Mouse (Mus musculus): Measurements from ENCODE around the gene Ccr9. TPM values are rescaled to one million over a fixed set of nuclear protein-coding genes. Genes with fewer than 3 reads are reported as not detected.

The Ccr9 gene
- total and polyA plus RNA-seq, 3 experiments = not detected

GRCm38 (mm10) chr9:123814821-123815220 lies 136.6 kb downstream of the Ccr9 start:
- no peaks in the 10 kb centered on the region for H3K27me3 ChIP-seq (ENCODE audit: control insufficient read depth in 1 of 2, insufficient read depth in 2 of 2, low read length in 2 of 2)
- H3K79me2 ChIP-seq (ENCODE audit: control insufficient read depth, insufficient read depth, low read length, poor library complexity) = no peaks in the 10 kb centered on the region
- H3K36me3 ChIP-seq (ENCODE audit: control insufficient read depth in 1 of 2, insufficient read depth in 2 of 2, low read length in 2 of 2) = peaks cover 0 to 4% of the 10 kb centered on the region in 2 experiments; a peak in 2 of 4 replicates
- DNase-seq (ENCODE audit: low read depth, low spot score) = no peak
- no peaks in the 10 kb centered on the region for H3K9me3 ChIP-seq (replicated peaks; ENCODE audit: insufficient read depth, low read length)
- H3K4me1 ChIP-seq (ENCODE audit: control insufficient read depth in 1 of 2, insufficient read depth in 2 of 2, low read length in 2 of 2) = no peaks in the 10 kb centered on the region
- no peak for TF ChIP-seq POLR2AphosphoS5 (IDR thresholded peaks at IDR 0.05; ENCODE audit: borderline replicate concordance, low read depth, low read length)
- TF ChIP-seq UBTF (IDR thresholded peaks at IDR 0.05; ENCODE audit: borderline replicate concordance, insufficient read depth, low read depth, low read length) = no peak
- no peak for TF ChIP-seq SIN3A (IDR thresholded peaks at IDR 0.05; ENCODE audit: low read length)
- TF ChIP-seq JUND (IDR thresholded peaks at IDR 0.05; ENCODE audit: low read depth, low read length) = no peak
- TF ChIP-seq TBP (IDR thresholded peaks at IDR 0.05; ENCODE audit: low read depth, low read length) = no peak
- no peak for TF ChIP-seq POLR2AphosphoS2 (IDR thresholded peaks at IDR 0.05; ENCODE audit: low read length)
- no peak for TF ChIP-seq NRF1 (IDR thresholded peaks at IDR 0.05; ENCODE audit: insufficient read depth, low read depth, low read length, poor library complexity, severe bottlenecking)
- no peak overlapping the region for H3K4me3 ChIP-seq (ENCODE audit: control insufficient read depth in 1 of 2, insufficient read depth in 1 of 2, low read depth in 2 of 2, low read length in 2 of 2)
- no peak overlapping the region for H3K9ac ChIP-seq (ENCODE audit: control insufficient read depth, low read depth, low read length, poor library complexity, severe bottlenecking)
- H3K27ac ChIP-seq (ENCODE audit: control insufficient read depth, low read depth, low read length) = no peak overlapping the region

- H3K4me3 ChIP-seq (ENCODE audit: control insufficient read depth in 1 of 2, insufficient read depth in 1 of 2, low read depth in 2 of 2, low read length in 2 of 2) = no peak overlapping the region
- H3K27ac ChIP-seq (ENCODE audit: control insufficient read depth, low read depth, low read length) = no peak overlapping the region
- no peak for TF ChIP-seq MEF2A (IDR thresholded peaks at IDR 0.05; ENCODE audit: extremely low read depth, insufficient replicate concordance, low read depth, low read length, poor library complexity, severe bottlenecking)
- TF ChIP-seq RAD21 (IDR thresholded peaks at IDR 0.05; ENCODE audit: low read depth, low read length) = no peak
- no peak for TF ChIP-seq SIN3A (IDR thresholded peaks at IDR 0.05; ENCODE audit: low read length)
- no peak for TF ChIP-seq NRF1 (IDR thresholded peaks at IDR 0.05; ENCODE audit: insufficient read depth, low read depth, low read length, poor library complexity, severe bottlenecking)
- H3K79me2 ChIP-seq (ENCODE audit: control insufficient read depth, insufficient read depth, low read length, poor library complexity) = no peaks in the 10 kb centered on the region
- H3K36me3 ChIP-seq (ENCODE audit: control insufficient read depth in 1 of 2, insufficient read depth in 2 of 2, low read length in 2 of 2) = peaks cover 0 to 4% of the 10 kb centered on the region in 2 experiments; a peak in 2 of 4 replicates
- no peaks in the 10 kb centered on the region for H3K27me3 ChIP-seq (ENCODE audit: control insufficient read depth in 1 of 2, insufficient read depth in 2 of 2, low read length in 2 of 2)
- no peak overlapping the region for H3K9ac ChIP-seq (ENCODE audit: control insufficient read depth, low read depth, low read length, poor library complexity, severe bottlenecking)
- no peaks in the 10 kb centered on the region for H3K4me1 ChIP-seq (ENCODE audit: control insufficient read depth in 1 of 2, insufficient read depth in 2 of 2, low read length in 2 of 2)
- H3K9me3 ChIP-seq (replicated peaks; ENCODE audit: insufficient read depth, low read length) = no peaks in the 10 kb centered on the region
- no peak for DNase-seq (ENCODE audit: low read depth, low spot score)
These were observed 137.2 kb downstream of the Ccr9 start for GRCm38 (mm10) chr9:123815444-123815843.

GRCm38 (mm10) chr9:123815996-123816395 lies 137.8 kb downstream of the Ccr9 start:
- H3K9ac ChIP-seq (ENCODE audit: control insufficient read depth, low read depth, low read length, poor library complexity, severe bottlenecking) = no peak overlapping the region
- H3K36me3 ChIP-seq (ENCODE audit: control insufficient read depth in 1 of 2, insufficient read depth in 2 of 2, low read length in 2 of 2) = peaks cover 0 to 5% of the 10 kb centered on the region in 2 experiments; a peak in 2 of 4 replicates
- H3K27me3 ChIP-seq (ENCODE audit: control insufficient read depth in 1 of 2, insufficient read depth in 2 of 2, low read length in 2 of 2) = no peaks in the 10 kb centered on the region
- H3K4me3 ChIP-seq (ENCODE audit: control insufficient read depth in 1 of 2, insufficient read depth in 1 of 2, low read depth in 2 of 2, low read length in 2 of 2) = no peak overlapping the region
- TF ChIP-seq UBTF (IDR thresholded peaks at IDR 0.05; ENCODE audit: borderline replicate concordance, insufficient read depth, low read depth, low read length) = no peak
- TF ChIP-seq TAL1 (IDR thresholded peaks at IDR 0.05; ENCODE audit: low read length) = no peak
- no peak for TF ChIP-seq MEF2A (IDR thresholded peaks at IDR 0.05; ENCODE audit: extremely low read depth, insufficient replicate concordance, low read depth, low read length, poor library complexity, severe bottlenecking)
- TF ChIP-seq MXI1 (IDR thresholded peaks at IDR 0.05; ENCODE audit: low read depth, low read length) = no peak
- TF ChIP-seq ZMIZ1 (IDR thresholded peaks at IDR 0.05; ENCODE audit: low read depth, low read length) = no peak
- no peak for TF ChIP-seq MYB (IDR thresholded peaks at IDR 0.05; ENCODE audit: low read depth, low read length)
- TF ChIP-seq ZKSCAN1 (IDR thresholded peaks at IDR 0.05; ENCODE audit: low read depth, low read length) = no peak
- no peak for TF ChIP-seq KAT2A (conservative IDR thresholded peaks at IDR 0.05; ENCODE audit: low read depth, low read length)
- TF ChIP-seq USF2 (IDR thresholded peaks at IDR 0.05; ENCODE audit: borderline replicate concordance in 1 of 2, insufficient read depth in 1 of 2, low read depth in 1 of 2, low read length in 2 of 2) = no peak
- TF ChIP-seq GABPA (IDR thresholded peaks at IDR 0.05; ENCODE audit: low read depth, low read length) = no peak
- TF ChIP-seq BHLHE40 (IDR thresholded peaks at IDR 0.05; ENCODE audit: borderline replicate concordance, low read depth, low read length) = no peak
- no peak for TF ChIP-seq GATA1 (IDR thresholded peaks at IDR 0.05; ENCODE audit: low read depth, low read length)
- TF ChIP-seq NRF1 (IDR thresholded peaks at IDR 0.05; ENCODE audit: insufficient read depth, low read depth, low read length, poor library complexity, severe bottlenecking) = no peak
- H3K79me2 ChIP-seq (ENCODE audit: control insufficient read depth, insufficient read depth, low read length, poor library complexity) = no peaks in the 10 kb centered on the region
- H3K9me3 ChIP-seq (replicated peaks; ENCODE audit: insufficient read depth, low read length) = no peaks in the 10 kb centered on the region
- no peak overlapping the region for H3K27ac ChIP-seq (ENCODE audit: control insufficient read depth, low read depth, low read length)
- H3K4me1 ChIP-seq (ENCODE audit: control insufficient read depth in 1 of 2, insufficient read depth in 2 of 2, low read length in 2 of 2) = no peaks in the 10 kb centered on the region
- DNase-seq (ENCODE audit: low read depth, low spot score) = no peak
